Comparison of ENCODE assay signal across 12 mouse cellular contexts in the genomic region with DNA sequence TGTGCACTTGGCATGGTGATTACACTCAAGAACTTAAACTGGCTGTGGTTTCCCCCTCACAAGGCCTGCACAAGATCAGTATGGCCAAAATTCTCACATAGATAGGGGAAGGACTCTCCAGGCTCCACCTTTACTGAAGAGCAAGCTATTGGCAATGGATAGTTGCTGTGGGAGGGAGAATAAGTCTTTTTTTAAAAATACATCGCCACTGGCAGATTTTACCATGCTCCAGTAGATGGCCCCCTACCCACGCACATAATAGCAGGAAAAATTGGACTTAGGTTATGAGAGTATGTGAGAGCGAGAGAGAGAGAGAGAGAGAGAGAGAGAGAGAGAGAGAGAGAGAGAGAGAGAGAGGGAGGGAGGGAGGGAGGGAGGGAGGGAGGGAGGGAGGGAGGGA. TPM values are rescaled to one million over a fixed set of nuclear protein-coding genes. Genes with fewer than 3 reads are reported as not detected.
DNase-seq lines count a peak whose midpoint lies in the region; TF ChIP-seq lines count a peak whose summit lies in the region.
"Had no signal": no experiment of that assay in that cellular context is flagged by ENCODE, and none has a peak within 500 bp of the region (broad histone marks: within the 10 kb centered on the region; RNA-seq: fewer than 3 reads in every experiment).

No protein-coding gene starts in this region.

- no peak overlapping the region for H3K4me3 ChIP-seq in gastrocnemius, adult 2 months
- no peak overlapping the region for H3K4me3 ChIP-seq in limb, embryonic 10.5 days
- H3K4me3 ChIP-seq: embryonic facial prominence, embryonic 13.5 days; myocyte had no signal

- 0 out of 2 replicates have a peak, but pooled peaks cover 6% of the 10 kb centered on the region for H3K36me3 ChIP-seq in limb, embryonic 10.5 days

- no peak for DNase-seq in gastrocnemius, adult 2 months
- no peak for DNase-seq in gastrocnemius, postnatal 14 days
- DNase-seq in left cerebral cortex, postnatal 14 days (ENCODE audit: low spot score in 2 of 2): peak; percentile 7 to 46
- DNase-seq in left cerebral cortex, adult 8-10 months (ENCODE audit: low spot score in 2 of 2): no peak
- DNase-seq in MN1 (ENCODE audit: low spot score): peak; percentile 14
- peak; percentile 33 for DNase-seq in limb, embryonic 10.5 days (ENCODE audit: low spot score)
- DNase-seq in spleen, postnatal 10 days (ENCODE audit: low spot score in 2 of 2): no peak
- DNase-seq in spleen, postnatal 36 days (ENCODE audit: low spot score in 2 of 2): no peak
- DNase-seq: gastrocnemius, postnatal 25 days; kidney, adult 8-10 months had no signal

- WGBS in limb, embryonic 10.5 days: 18% methylated on average over 2 of the region's 3 CpGs

- H3K27ac ChIP-seq in gastrocnemius, adult 2 months: no peak overlapping the region
- H3K27ac ChIP-seq in limb, embryonic 10.5 days: no peak overlapping the region
- H3K27ac ChIP-seq: embryonic facial prominence, embryonic 13.5 days had no signal

- H3K27me3 ChIP-seq in limb, embryonic 10.5 days (ENCODE audit: low read depth, poor library complexity, severe bottlenecking): peaks cover 72% of the 10 kb centered on the region

- H3K4me1 ChIP-seq in limb, embryonic 10.5 days: no peaks in the 10 kb centered on the region

- peak; percentile 17; the same call in 1 of the 2 replicates for TF ChIP-seq CTCF in gastrocnemius, adult 2 months (IDR thresholded peaks at IDR 0.05)

- intact Hi-C loops in gastrocnemius, adult 2 months (cut with DNase I): no loop called here
- intact Hi-C loops in gastrocnemius, postnatal 14 days (cut with DNase I; ENCODE audit: low total_unique reads): no loop called here
- intact Hi-C loops in left cerebral cortex, postnatal 14 days (cut with DNase I): loop anchor here (10.0 kb wide), 1 partner anchor 890 kb away; the partner anchor contains the start of genes Cox7b and Magt1

- H3K9me3 ChIP-seq in limb, embryonic 10.5 days (replicated peaks): no peaks in the 10 kb centered on the region
- H3K9me3 ChIP-seq: embryonic facial prominence, embryonic 13.5 days had no signal

RNA-seq across cellular contexts. Expression of gene Magee1, which starts 4.7 kb away (rescaled TPM):
- 1 to 10 TPM in 1 of 2 experiments, under 1 TPM in 1; 0.77 to 1.7 TPM for total RNA-seq in gastrocnemius, adult 2 months (2021)
- 1 to 10 TPM; 2.4 to 3.6 TPM for total RNA-seq in gastrocnemius, postnatal 14 days (2021)
- 100 to 1,000 TPM; 153 to 165 TPM for total RNA-seq in left cerebral cortex, postnatal 14 days (2021)
- total RNA-seq in left cerebral cortex, adult 8-10 months (2022): 100 to 1,000 TPM; 154 to 159 (median 158) TPM
- 13.3 and 19.2 TPM in 2 replicates for polyA plus RNA-seq in limb, embryonic 10.5 days (2016; fragmentation: Nextera tagmentation; extraction: Ambion mirVana)

RNA-seq across cellular contexts. Expression of gene Pbdc1, which starts 45.3 kb away (rescaled TPM):
- 1 to 10 TPM; 6.6 to 9.4 TPM for total RNA-seq in gastrocnemius, adult 2 months (2021)
- 1 to 10 TPM; 6.6 to 8.7 TPM for total RNA-seq in gastrocnemius, postnatal 14 days (2021)
- 10 to 100 TPM; 15.5 to 18.3 TPM for total RNA-seq in left cerebral cortex, postnatal 14 days (2021)
- total RNA-seq in left cerebral cortex, adult 8-10 months (2022): 10 to 100 TPM; 16.8 to 20.6 (median 19.5) TPM
- polyA plus RNA-seq in limb, embryonic 10.5 days (2016; fragmentation: Nextera tagmentation; extraction: Ambion mirVana): 89.4 and 92.1 TPM in 2 replicates

Comparison
In these comparisons a context has a peak if more than half of its experiments do, and no peak if none do; other contexts are left out.
1. DNase-seq: peak in left cerebral cortex, postnatal 14 days (2 of 2), MN1 (single experiment) and limb, embryonic 10.5 days (single experiment); none in gastrocnemius, adult 2 months (single experiment), gastrocnemius, postnatal 14 days (single experiment), left cerebral cortex, adult 8-10 months (0 of 2), spleen, postnatal 10 days (0 of 2) and spleen, postnatal 36 days (0 of 2).
2. RNA of gene Magee1, which starts 4.7 kb away (total RNA-seq): 153 to 165 TPM in left cerebral cortex, postnatal 14 days and 154 to 159 TPM in left cerebral cortex, adult 8-10 months; 2.4 to 3.6 TPM in gastrocnemius, postnatal 14 days and 0.77 to 1.7 TPM in gastrocnemius, adult 2 months; every median in the first group is over 10 times any median in the second.